Mouse (Mus musculus) heart, postnatal 0 days (tissue): ENCODE data around the gene Fgd3.

Source experiments
- CTCF ChIP-seq: IDR thresholded peaks from 2 replicates; pipeline ENCODE4 v1.5.1; 2016; ENCODE audit warnings: antibody characterized with exemption, control low read depth, low read depth
- EP300 ChIP-seq: IDR thresholded peaks from 2 replicates; pipeline ENCODE4 v1.6.1; 2016; ENCODE audit warnings: antibody characterized with exemption, low read depth

- TF ChIP-seq CTCF (no peak), EP300 (no peak)
Measured at GRCm38 (mm10) chr13:49357367-49358026, 37.4 kb upstream of the Fgd3 start.
